Mouse (Mus musculus) midbrain, embryonic 11.5 days (tissue): Measurements from ENCODE around the gene Bhlhb9. TPM values are rescaled to one million over a fixed set of nuclear protein-coding genes. Genes with fewer than 3 reads are reported as not detected.

ENCODE experiments used
- ATAC-seq: fragments of 200-750 bp; cut with Nextera tagmentation; 2 replicates; pipeline ENCODE4 v1.8.0; 2017; ENCODE audit warnings: moderate TSS enrichment, moderate library complexity; ENCODE audit not compliant: low FRiP score
- DNase-seq: peaks from one replicate; pipeline ENCODE4 v3.0.0; 2015; ENCODE audit warnings: low spot score; ENCODE audit errors: missing footprints
- H3K27ac ChIP-seq: fragments of 300-500 bp; sonication (generic); 2 replicates; pipeline ENCODE4 v1.5.1; 2014; ENCODE audit warnings: low read depth, low read length
- H3K27me3 ChIP-seq: fragments of 300-500 bp; sonication (generic); 2 replicates; pipeline ENCODE4 v1.6.1; 2014; ENCODE audit warnings: mild to moderate bottlenecking, low read length, moderate library complexity, mixed read lengths; ENCODE audit not compliant: control insufficient read depth, insufficient read depth
- H3K36me3 ChIP-seq: fragments of 300-500 bp; sonication (generic); 2 replicates; pipeline ENCODE4 v1.6.1; 2014; ENCODE audit warnings: mild to moderate bottlenecking, low read length, moderate library complexity, mixed read lengths; ENCODE audit not compliant: control insufficient read depth, insufficient read depth
- H3K4me1 ChIP-seq: fragments of 300-500 bp; sonication (generic); 2 replicates; pipeline ENCODE4 v1.6.1; 2014; ENCODE audit warnings: low read length; ENCODE audit not compliant: control insufficient read depth, insufficient read depth
- H3K4me2 ChIP-seq: fragments of 300-500 bp; sonication (generic); 2 replicates; pipeline ENCODE4 v1.6.1; 2014; ENCODE audit warnings: mild to moderate bottlenecking, moderate library complexity
- H3K4me3 ChIP-seq: fragments of 300-500 bp; sonication (generic); 2 replicates; pipeline ENCODE4 v1.5.1; 2014; ENCODE audit warnings: low read depth, low read length
- H3K9ac ChIP-seq: fragments of 300-500 bp; sonication (generic); 2 replicates; pipeline ENCODE4 v1.6.1; 2014; ENCODE audit warnings: low read length
- H3K9me3 ChIP-seq: fragments of 300-500 bp; sonication (generic); 2 replicates; pipeline ENCODE4 v1.6.1; 2016; ENCODE audit warnings: low read length; ENCODE audit not compliant: control insufficient read depth
- WGBS: fragments of 180-500 bp; shearing (Covaris S2); extraction: QIAGEN DNeasy Blood & Tissue Kit; methylation state at CpG from one replicate; pipeline ENCODE4 v1.1.7; 2014; 5-methylcytosine and 5-hydroxymethylcytosine counted together
- polyA plus RNA-seq: library from polyadenylated mRNA; unstranded; fragments of >200 nt; fragmentation: Nextera tagmentation; extraction: Ambion mirVana; gene quantifications from 2 replicates; pipeline ENCODE4 v1.2.1, GENCODE M21; 2014

The Bhlhb9 gene
- polyA plus RNA-seq, 1 experiment from 2014 or later = 67.1 TPM

DNA sequence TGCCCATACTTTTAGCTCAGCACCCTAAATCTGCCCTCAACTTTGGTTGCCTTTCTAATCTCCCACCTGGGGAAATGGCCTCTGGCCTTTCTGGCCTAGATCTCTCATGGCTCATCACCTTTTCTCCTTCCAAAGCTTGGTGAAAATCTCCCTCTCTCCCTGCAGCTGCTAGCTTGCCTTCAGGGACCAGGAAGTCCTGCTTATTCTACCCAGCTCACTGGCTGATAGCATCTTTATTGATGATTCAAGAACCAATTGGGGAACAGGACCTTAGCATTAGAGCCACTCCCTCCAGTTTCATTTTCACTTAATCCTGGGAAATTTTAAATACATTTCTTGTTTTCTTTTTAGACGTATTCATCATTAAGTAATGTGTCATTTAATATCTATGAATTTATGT is 79.3 kb downstream of the Bhlhb9 start:
- ATAC-seq (no peak), DNase-seq (no peak)
- no peaks in the 10 kb centered on the region for H3K4me1 ChIP-seq
- WGBS = 81% methylated on average over 1 of the region's 1 CpGs
- H3K9ac ChIP-seq = no peak overlapping the region
- H3K36me3 ChIP-seq = no peaks in the 10 kb centered on the region
- no peak overlapping the region for H3K4me2 ChIP-seq
- H3K27me3 ChIP-seq = no peaks in the 10 kb centered on the region
- no peaks in the 10 kb centered on the region for H3K9me3 ChIP-seq
- no peak overlapping the region for H3K27ac ChIP-seq
- no peak overlapping the region for H3K4me3 ChIP-seq

DNA sequence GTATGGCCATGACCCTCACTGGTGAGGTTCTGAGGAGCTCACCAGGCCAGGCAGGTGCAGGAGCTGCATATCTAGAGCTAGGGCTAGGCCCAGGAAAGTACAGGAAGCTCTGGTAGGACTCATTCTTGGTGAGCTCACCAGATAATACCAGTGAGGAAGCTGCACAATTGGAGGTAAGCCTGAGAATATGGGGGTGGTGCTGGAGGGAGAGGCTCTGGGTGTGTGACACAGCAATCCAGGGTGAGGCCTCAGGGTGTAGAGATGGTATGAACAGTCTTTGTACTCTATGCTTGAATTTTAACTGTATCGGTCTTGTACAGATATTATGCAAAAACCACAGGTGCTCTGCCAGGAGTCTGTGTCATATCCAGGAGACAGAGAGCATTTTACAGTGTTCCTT is 82.2 kb downstream of the Bhlhb9 start:
- no peak for DNase-seq
- H3K27ac ChIP-seq = no peak overlapping the region
- no peak overlapping the region for H3K9ac ChIP-seq
- no peaks in the 10 kb centered on the region for H3K36me3 ChIP-seq
- ATAC-seq = no peak
- WGBS = 94% methylated on average over 1 of the region's 1 CpGs
- no peaks in the 10 kb centered on the region for H3K4me1 ChIP-seq
- no peaks in the 10 kb centered on the region for H3K27me3 ChIP-seq
- H3K4me2 ChIP-seq = no peak overlapping the region
- H3K9me3 ChIP-seq = no peaks in the 10 kb centered on the region
- no peak overlapping the region for H3K4me3 ChIP-seq

DNA sequence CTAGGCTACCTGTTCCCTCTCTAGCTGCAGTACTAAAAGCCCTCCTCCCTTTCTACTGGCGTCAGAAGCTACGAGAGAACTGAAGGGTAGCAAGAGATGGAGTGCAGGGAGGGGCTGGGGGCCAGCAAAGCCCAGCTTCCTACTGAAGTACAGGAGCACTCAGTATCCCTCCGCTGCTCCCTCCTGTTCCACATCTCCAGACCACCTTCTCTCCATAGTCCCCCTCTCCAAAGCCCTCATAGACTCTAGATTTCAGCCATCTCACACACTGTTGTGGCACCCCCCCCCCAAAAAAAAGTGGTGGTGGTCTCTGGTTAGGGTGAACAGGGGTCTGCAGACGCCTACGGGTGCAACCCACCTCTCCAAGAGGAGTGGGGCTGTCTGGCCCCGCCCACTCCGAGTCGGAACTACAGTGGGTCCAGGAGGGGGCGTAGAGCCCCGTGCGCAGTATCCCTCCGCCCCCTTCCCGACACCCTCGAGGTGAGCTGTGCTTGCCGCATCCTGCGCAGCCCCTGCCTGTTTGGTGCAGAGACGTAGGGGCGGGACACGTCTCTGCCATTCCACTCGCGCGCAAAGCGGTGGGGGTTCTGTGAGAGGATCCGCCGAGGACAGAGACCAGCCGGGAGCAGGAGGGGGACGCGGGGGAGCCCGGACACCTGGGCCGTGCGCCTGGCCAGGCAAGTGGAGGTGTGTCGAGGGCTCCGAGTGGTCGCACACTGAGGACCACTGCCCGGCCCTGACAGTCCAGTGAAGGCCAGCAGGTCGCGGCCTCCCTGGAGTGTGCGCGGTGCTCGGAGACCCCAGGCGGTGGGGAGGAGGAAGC is 88.2 kb downstream of the Bhlhb9 start:
- 19% methylated on average over 33 of the region's 41 CpGs for WGBS
- Histone ChIP-seq H3K4me2 (peak overlapping the region; percentile 49), H3K27ac (peak overlapping the region; percentile 16), H3K27me3 (no peaks in the 10 kb centered on the region), H3K9me3 (no peaks in the 10 kb centered on the region), H3K36me3 (no peaks in the 10 kb centered on the region), H3K9ac (peak overlapping the region; percentile 76), H3K4me3 (peak overlapping the region; percentile 57), H3K4me1 (no peaks in the 10 kb centered on the region)
- ATAC-seq (peak; percentile 97), DNase-seq (peak; percentile 96)

DNA sequence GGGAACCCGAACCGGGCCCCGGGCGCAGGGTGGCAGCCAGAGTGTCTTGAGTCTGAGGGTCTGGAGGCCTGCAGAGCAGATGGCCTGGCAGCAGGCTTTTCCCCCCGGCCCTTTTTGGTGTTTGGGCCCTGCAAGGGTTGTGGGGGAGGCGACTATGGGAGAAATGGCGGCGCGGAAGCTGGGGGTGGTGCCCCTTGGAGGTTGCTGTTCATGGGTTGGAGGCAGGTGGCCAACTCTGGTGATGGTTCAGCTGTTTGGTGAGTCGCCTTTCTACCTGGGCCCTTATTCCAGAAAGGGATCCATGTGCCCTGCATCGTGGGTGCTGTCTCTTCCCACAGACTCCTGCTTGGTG is 88.8 kb downstream of the Bhlhb9 start:
- H3K36me3 ChIP-seq = no peaks in the 10 kb centered on the region
- no peaks in the 10 kb centered on the region for H3K9me3 ChIP-seq
- WGBS = 12% methylated on average over 8 of the region's 11 CpGs
- DNase-seq (no peak), ATAC-seq (no peak)
- H3K27ac ChIP-seq = peak overlapping the region; percentile 16; the same call in 1 of the 2 replicates
- no peaks in the 10 kb centered on the region for H3K27me3 ChIP-seq
- H3K4me1 ChIP-seq = no peaks in the 10 kb centered on the region
- H3K4me2 ChIP-seq = peak overlapping the region; percentile 49
- H3K9ac ChIP-seq = peak overlapping the region; percentile 76
- peak overlapping the region; percentile 57 for H3K4me3 ChIP-seq

DNA sequence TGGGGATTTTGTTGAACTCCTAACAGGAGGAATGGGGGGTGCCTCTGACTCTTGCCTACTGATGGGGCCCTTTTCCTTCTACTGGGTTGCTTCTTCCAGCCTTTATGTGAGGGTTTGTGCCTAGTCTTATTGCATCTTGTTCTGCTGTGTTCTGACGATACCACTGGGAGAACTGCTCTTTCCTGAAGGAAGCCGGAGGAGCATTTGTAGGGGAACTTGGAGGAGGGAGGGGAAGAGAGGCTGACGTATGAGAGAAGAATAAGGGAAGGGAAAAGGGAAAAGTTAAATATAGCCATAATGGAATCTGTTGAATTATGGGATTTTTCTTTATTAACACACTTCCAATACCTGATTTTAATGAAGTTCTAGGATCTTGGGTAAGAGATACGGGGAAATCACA is 119.2 kb downstream of the Bhlhb9 start:
- H3K27ac ChIP-seq = no peak overlapping the region
- 92% methylated on average over 4 of the region's 4 CpGs for WGBS

DNA sequence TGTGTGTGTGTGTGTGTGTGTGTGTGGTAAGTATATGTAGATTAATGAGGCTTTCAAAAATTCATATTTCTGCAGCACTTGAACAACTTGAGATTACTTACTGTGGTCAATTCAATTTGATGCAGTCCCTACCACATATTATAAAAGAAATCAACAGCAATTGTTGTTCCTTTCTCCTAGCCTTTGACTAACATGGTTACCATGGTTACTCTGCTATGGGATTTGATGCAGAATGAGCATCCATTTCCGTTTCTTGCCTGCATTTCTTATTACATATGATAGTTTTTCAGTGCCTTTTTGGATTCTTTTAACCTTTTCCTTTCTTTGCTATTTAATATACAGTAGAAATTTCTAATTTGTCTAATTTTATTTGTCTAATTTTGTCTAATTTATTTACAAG is 119.7 kb downstream of the Bhlhb9 start:
- WGBS = 41% methylated on average over 1 of the region's 1 CpGs
- DNase-seq = no peak

More for the DNA sequence above, 119.2 kb downstream of the Bhlhb9 start:
- no peak for DNase-seq
- Histone ChIP-seq H3K4me1 (no peaks in the 10 kb centered on the region), H3K4me2 (no peak overlapping the region), H3K4me3 (no peak overlapping the region), H3K27me3 (no peaks in the 10 kb centered on the region), H3K9ac (no peak overlapping the region), H3K36me3 (no peaks in the 10 kb centered on the region), H3K9me3 (no peaks in the 10 kb centered on the region)
- ATAC-seq = no peak

DNA sequence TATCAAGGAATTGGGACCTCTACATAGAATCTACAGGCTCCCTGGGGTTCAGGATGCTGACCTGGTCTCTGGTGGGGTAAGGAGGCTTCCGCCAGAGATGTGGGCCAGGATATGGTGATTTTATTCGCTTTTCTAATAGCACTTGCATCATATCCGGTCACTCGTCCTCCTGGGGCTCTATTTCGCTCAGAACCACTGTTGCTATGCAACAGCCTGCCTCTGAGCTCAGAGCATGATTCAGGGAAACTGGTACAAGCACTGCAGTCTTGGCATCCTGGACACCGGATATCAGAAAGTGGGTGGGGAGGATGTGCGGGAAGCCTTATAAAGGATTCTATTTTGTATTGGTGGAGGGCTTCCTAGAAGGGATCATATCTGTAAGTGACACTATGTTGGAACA is 124.8 kb downstream of the Bhlhb9 start:
- Histone ChIP-seq H3K4me2 (no peak overlapping the region), H3K36me3 (no peaks in the 10 kb centered on the region), H3K27ac (no peak overlapping the region), H3K9ac (no peak overlapping the region), H3K4me1 (no peaks in the 10 kb centered on the region), H3K4me3 (no peak overlapping the region), H3K9me3 (no peaks in the 10 kb centered on the region), H3K27me3 (no peaks in the 10 kb centered on the region; the same call in 1 of the 2 replicates)
- 78% methylated on average over 7 of the region's 7 CpGs for WGBS
- no peak for ATAC-seq
- no peak for DNase-seq

More for the DNA sequence above, 119.7 kb downstream of the Bhlhb9 start:
- Histone ChIP-seq H3K27me3 (no peaks in the 10 kb centered on the region), H3K4me1 (no peaks in the 10 kb centered on the region), H3K9ac (no peak overlapping the region), H3K4me2 (no peak overlapping the region), H3K36me3 (no peaks in the 10 kb centered on the region), H3K9me3 (no peaks in the 10 kb centered on the region), H3K4me3 (no peak overlapping the region), H3K27ac (no peak overlapping the region)
- ATAC-seq = no peak

DNA sequence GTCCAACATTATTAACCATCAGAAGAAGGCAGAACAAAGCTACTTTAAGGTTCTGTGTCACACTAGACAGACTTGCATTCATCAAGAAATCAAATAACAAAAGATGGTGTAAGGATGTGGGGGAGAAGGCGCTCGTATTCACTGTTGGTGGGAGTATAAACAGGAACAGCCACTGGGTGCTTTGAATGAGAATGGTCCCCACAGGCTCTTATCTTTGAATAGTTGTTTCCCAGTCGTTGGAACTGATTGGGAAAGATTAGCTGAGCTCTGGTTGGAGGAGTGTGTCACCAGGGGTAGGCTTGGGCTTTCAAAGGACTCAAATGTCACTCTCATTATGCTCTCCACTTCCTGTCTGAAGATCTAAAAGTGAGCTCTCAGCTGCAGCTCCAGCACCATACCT is 128.5 kb downstream of the Bhlhb9 start:
- Histone ChIP-seq H3K27me3 (no peaks in the 10 kb centered on the region; the same call in 1 of the 2 replicates), H3K4me1 (no peaks in the 10 kb centered on the region), H3K4me3 (no peak overlapping the region), H3K27ac (no peak overlapping the region), H3K9me3 (no peaks in the 10 kb centered on the region), H3K36me3 (no peaks in the 10 kb centered on the region), H3K4me2 (no peak overlapping the region), H3K9ac (no peak overlapping the region)
- DNase-seq = no peak
- ATAC-seq = no peak
- 23% methylated on average over 3 of the region's 3 CpGs for WGBS

DNA sequence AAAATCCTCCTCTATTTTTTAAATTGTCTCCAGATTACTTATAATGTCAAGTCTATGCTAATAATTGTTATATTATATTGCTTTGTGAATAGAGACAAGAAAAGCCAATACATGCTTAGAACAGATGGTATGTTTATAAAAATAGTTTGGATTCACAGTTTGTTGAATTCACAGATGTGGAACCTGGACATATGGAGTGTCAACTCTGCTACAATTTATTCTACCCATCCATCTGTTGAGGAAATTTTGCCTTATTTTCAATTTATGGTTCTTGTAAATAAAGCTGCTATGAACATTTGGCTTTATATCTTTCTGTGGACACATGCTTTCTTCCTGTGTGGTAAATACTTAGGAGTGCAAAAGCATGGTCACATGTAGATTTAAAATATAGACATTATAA is 131.2 kb downstream of the Bhlhb9 start:
- ATAC-seq = no peak
- Histone ChIP-seq H3K4me1 (no peaks in the 10 kb centered on the region), H3K4me3 (no peak overlapping the region), H3K9ac (no peak overlapping the region), H3K9me3 (no peaks in the 10 kb centered on the region), H3K27me3 (no peaks in the 10 kb centered on the region; the same call in 1 of the 2 replicates), H3K27ac (no peak overlapping the region), H3K4me2 (no peak overlapping the region), H3K36me3 (no peaks in the 10 kb centered on the region)
- DNase-seq = no peak
